Mouse (Mus musculus): ENCODE data around the gene Lrriq4.

- TF ChIP-seq CTCF (IDR thresholded peaks at IDR 0.05; ENCODE audit: borderline replicate concordance, extremely low read depth, insufficient read depth, insufficient read length) = no peak
- no peak for TF ChIP-seq POLR2A (IDR thresholded peaks at IDR 0.05; ENCODE audit: borderline replicate concordance, extremely low read depth, insufficient read depth, insufficient read length, poor library complexity, severe bottlenecking)
Observed at GRCm38 (mm10) chr3:30620132-30620531, 24.2 kb upstream of the Lrriq4 start.

Measured in brain, embryonic 14.5 days (tissue).